Mouse (Mus musculus) cerebellum, postnatal 14 days (tissue): Measurements from ENCODE around the gene Erg.
A peak's percentile ranks its signal among the peaks of the same experiment; 100 is the strongest.

Experiments used
- DNase-seq, 2 experiments: peaks; one replicate each; pipeline ENCODE4 v3.0.0; 2021; ENCODE audit warnings: mixed read lengths in 2 of 2

The Erg gene

DNA sequence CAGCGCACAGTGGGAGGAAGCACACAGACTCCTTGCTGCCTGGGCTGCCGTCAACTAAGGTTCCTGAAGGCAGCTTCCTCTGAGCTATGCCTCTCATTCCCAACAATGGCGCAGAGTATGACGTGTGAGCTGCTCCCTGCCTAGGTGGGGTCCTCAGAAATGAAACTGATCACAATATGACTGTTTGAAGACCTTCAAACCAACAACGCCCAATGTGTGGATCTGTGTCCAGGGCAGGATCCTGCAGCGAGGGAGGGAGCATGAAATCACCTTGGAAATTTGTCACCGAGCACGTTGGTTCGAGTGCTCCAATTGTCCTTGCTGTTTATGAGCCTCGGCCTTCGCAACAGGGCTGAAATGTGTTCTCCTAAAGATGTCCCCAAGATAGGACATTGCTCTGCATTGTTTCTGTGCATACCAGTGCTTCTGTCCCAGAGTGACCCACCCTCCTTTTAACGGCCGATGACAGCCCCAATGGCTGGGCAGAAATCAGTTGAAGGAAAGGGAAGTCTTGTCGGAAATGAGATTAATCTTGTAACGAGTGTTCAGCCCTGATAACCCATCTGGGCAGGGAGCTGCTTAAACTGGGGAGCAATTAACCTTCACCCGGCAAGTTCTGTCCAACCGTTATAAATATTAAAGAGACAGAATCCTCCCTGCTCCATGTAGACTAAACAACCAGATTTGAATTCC lies 147.4 kb downstream of the Erg start:
- DNase-seq, result no peak

DNA sequence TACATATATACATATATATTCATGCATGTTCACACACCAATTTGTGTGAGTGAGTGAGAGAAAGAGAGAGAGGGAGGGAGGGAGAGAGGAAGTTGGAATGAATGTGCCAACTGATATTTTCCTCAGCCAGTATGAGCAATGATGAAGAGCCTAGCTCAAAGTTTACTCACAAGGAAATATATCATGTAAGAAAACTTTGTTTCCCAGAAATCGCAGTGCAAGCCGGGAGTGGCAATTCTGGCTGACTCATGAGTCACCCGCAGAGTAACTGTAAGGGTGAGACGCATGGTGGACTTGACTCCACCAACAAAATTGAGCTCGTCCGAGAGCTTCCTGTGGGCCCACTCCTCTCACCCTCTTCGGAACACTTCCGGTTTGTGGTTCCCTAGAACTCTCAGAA lies 149.8 kb downstream of the Erg start:
- no peak for DNase-seq

DNA sequence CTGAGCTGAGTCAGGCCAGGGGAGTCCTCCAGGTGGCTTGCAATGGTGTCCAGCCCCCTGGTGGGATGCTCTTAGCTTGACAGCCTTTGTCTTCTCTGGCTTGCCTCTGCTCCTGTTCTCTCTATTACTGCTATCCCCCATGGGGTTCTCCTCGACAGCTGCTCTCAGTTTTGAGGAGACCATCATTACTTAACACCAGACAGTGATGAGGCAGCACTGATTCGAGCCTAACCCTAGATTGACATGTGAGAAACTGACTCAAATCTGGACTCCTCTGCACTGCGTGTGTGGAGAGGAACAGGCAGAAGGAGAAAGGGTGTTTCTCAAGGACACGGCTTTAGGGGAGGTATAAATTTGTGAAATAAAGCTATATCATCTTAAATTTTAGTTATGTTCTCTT lies 150.3 kb downstream of the Erg start:
- no peak for DNase-seq

DNA sequence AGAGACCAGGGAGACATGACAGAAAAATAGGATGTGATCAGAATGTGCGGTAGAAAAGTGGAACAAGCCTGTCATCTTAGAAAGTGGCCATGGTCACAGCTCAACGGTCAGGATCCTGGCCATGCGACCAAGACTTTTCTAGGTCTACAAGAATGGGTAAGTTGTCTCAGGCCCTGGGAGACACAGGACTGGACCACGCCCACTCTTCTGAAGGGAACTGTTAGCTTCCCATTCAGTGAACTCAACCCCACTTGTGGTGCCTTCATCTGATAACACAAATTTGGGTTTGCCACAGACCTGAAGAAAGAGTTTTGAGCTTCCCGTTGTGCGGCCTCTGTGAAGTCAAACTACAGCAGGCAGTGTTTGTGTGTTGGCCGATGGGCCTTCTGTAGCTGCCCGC lies 152.0 kb downstream of the Erg start:
- DNase-seq, result no peak

DNA sequence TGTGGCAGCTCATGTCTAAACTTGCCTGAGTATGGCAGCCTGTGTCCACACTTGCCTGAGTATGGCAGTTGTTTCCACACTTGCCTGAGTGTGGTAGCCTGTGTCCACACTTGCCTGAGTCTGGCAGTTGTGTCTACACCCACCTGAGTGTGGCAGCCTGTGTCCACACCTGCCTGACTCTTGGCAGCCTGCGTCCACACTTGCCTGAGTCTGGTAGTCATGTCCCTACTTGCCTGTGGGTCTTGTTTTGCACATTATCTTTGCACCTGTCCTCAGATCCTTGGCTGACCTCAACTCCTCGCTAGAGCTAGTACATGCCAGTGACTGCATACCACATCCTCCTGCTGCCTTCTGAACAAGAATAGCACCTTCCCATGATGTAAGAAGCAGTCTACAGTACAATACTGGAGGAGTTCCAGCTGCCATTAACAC lies 153.8 kb downstream of the Erg start:
- DNase-seq, result no peak

DNA sequence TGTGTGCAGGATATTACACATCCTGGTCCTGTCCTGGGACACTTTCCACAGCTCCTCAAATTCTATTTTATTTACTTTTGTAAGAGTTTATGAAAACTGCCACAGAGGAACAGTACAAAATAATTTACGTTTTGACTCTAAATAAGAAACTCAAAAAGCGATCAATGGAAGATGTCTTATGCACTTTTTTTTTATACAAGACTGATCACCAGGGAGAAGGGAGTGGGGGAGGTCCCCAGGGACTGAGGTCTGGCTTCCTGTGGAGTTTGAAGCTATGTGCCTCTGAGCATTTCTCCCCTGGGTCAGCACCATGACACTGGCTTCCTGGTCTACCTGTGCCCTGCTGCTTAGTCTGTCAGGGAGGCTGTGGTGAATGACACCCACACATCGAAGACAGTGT lies 156.5 kb downstream of the Erg start:
- DNase-seq, result no peak

DNA sequence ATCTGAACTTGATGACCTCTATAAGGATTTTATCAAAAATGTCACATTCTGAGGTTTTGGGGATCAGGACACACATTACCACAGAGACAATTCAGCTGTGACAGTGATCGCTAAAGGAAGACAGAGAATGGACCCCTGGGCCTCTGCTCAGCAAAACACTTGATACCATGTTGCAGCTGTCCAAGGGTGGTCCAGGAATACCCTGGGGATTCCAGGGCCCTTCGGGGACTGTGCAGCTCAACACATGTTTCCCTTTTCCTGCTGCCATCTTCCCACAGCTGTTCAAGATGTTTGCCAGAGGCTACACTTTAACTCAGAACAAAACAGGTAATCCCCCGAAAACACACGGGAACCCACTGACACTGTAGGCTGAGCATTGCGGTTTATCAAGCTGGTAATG lies 158.2 kb downstream of the Erg start:
- no peak for DNase-seq

DNA sequence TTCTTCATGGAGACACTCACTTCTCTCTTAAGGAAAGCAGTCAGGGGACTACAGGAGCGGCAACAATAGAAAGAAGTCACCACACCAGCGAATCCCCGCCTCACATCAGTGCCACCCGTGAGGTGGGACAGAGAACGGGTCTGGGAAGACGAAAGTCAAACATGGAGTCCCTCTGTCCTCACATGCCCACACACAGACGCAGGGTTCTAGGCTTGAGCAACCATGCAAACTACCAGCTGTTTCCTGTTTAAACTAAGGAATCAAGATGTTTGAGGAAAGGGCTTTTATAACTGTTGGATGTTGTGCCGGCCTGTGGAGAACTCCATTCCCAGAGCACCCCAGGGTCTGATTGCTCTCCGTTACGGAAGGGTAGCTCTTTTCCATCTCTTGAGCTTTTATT lies 158.9 kb downstream of the Erg start:
- DNase-seq, result no peak

DNA sequence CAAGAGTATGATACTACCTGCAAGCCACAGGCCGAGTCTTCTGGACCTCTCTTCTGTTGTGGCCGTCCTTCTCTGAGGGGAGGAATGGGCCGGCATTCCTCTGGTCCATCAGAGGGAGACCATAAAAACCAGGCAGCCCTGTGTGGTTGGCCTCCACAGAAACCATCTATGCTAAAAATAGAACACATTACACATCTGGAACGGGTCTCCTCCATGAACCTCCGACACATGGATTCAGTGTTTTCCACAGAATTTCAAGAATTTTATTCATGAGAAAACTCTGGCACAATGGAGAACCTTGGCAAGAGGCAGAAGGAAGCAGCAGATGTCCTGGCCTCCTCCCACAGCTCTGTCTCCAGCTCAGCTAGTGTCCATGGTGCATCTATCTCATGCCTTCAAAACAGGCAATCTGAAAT lies 163.7 kb downstream of the Erg start:
- peak; percentile 62 to 70 for DNase-seq

DNA sequence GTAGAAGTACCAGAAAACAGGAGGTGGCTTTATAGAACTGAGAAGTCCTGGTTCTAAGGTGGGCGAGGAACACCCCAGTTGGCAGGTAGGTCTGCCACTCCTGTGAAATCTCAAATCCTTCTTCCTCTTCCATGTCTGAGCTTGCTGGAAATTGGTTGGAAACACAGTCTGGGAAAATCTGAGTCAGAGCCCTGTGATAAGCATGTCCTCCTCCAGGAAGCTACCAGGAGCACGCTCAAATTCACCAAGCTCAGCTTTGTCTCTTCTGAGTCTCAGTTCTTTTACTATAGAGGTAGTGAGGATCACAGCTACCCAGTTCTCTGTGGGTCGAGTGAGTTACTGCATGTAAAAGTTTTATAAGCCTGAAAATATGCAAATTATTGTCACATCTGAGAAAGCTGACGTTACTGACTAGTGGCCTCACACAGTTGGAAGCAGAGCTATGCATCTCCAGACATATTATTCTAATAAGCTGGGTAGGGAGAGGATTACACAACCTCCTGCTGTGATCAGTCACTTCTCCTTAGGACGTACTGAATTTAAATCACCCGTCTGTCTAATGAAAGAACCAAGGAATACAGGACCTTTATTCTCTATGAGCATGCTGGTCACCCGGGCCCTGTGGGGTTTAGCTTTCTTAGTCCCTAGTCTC lies 165.0 kb downstream of the Erg start:
- no peak for DNase-seq

DNA sequence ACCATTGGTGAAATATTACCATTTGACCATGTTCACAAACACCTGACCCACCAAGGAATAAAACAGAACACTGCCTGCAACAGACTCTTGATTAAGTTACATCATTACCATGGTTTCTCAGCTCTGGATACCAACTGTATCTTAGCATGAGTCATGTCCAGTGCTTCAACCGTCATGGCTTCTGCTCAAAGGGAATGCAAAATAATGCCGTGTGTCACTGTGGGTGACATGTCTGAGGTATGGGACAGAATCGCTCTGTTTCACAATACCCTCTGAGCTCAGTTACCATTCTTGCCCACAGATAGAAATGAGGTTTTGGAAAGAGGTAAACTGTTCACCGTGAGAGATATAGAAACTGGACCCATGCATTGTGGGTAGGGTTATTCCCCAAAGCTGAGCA lies 170.5 kb downstream of the Erg start:
- DNase-seq, result no peak

DNA sequence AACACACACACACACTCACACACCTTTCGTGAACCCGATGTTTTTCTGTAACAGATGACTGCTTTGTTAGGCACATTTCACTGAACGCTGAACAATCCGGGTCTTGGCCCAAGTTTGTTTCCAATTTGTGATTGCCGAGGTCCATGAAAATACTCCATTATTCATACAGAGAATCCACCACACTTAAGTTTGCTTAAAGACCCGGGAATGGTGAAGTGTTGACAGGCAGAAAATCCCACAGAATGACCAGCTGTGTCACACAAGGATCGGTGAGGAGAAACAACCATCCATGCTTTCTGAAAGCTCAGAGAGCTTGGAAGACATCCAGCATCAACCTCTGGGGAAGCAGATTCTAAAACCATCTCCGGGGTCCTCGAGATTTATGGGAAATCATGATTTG lies 171.0 kb downstream of the Erg start:
- DNase-seq, result no peak

DNA sequence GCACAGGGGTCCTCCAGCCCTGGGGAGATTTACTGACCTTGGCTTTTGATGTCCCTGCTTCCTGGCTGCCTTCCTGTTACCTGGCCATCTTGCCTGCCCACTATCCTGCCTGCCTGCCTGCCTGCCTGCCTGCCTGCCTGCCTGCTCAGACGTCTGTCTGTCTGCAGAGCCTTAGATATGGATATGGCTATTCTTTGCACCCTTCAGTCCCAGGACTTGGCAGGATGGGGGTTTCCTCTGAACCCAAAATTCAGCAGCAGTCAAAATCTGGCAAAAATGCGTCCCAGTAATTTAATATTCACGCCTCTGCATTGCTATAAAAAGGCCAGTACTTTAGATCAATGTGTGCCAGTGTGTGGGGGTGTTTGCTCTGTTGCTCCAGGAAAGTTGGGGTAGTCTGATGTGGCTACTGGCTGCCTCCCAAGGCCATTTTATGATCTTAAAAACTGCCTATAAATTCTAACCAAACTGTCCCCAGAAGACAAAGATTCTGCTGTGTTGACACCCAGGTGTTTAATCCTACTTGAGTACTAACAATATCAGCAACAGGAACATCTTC lies 172.9 kb downstream of the Erg start:
- DNase-seq, result no peak

DNA sequence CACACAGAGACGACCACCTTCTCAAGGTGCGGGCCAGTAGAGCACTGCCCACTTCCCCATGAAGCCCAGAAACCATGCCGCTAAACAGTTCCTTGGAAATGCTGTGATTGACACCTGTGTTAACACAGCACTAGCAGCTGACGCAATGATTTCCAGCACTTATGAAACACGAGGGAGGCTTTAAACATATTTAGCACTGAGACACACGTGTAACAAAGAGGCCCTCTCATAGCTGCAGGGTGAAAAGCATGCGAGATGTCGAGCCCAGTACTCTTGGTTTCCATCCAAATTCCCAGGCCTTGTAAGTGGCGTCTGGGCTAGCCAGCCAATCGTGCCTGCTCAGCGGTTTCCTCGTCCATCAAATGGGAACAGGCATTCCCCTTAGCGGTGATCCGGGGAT lies 178.3 kb downstream of the Erg start:
- no peak for DNase-seq

DNA sequence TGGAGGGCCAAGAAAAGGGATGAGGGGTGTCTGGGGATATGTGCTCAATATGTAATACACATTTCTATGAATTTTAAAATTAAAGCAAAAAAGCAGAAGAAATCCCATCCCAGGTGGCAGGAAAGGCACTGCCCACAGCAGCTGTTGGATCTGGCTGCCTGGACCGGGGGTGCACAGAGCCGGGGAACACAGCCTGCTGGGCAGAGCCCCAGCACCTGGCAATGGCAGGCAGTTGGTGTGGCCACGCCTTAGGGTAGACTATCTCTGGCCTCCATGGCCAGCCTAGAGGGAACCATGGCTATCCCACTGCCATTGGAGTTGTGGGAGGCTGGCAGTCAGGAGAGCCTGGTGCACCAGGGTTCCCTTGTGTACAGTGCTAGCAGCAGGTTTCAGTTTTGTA lies 180.9 kb downstream of the Erg start:
- no peak for DNase-seq

DNA sequence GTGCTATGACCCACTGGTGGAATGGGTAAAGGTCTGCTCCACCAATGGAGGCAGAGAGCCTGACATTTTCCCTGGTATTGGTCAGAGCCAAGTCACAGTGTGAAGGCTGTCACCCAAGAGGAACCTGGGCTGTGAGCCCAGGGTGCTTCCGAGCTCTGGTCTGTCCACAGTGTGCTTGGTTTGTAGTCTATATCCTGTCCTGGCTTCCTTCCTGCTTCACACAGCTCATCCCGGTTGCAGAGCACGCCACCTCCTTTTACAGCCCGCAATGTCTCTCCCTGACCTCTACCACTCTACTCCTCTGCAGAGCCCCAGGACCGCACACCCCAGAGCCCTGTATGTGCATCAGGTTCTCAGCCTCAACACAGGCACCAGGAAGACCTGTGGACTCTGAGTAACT lies 182.9 kb downstream of the Erg start:
- DNase-seq, result peak in 1 of 2 experiments; percentile 37

DNA sequence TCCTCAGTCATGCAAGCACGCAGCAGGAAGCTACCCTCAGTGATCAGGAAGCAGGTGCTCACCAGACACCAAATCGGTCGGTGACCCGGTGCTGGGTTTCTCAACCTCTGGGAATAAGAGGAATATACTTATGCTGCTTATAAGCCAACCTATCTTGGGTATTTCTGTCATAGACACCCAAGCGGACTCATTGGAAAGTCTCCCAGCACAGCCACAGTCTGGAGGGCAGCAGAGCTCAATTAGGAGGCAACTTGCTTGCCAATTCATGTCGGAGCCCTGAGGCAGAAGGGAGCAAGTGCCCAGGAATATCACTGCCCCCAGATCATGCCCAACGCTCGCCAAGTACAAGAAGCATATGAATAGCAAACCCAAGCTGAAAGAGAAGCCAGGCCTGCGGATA lies 184.5 kb downstream of the Erg start:
- DNase-seq, result peak; percentile 56 to 69

DNA sequence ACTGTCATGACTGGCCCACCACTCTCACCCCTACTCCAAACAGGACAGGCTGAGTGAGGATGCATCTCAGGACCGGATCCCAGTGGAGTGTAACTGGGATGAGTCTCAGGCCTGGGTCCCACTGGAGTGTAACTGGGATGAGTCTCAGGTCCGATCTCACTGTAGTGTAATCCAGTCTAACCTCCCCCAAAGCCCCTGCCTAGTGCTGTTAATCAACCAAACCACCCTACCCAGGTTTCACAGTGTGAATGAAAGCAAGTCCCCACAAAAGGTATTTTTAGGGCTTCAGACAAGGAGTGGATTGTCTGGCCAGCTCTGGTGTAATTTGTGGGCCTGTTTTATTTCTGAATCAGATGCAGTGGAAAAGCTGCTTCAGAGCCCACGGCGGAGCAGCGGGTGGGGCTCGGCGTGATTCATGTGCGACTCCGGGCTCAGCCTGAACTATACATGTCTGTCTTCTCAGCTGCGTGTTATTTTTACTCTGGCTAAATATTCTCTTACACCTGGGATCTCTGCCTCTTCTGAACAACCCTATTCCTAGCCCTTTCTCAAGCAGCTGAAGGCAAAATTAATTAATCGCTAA lies 187.5 kb downstream of the Erg start:
- no peak for DNase-seq

DNA sequence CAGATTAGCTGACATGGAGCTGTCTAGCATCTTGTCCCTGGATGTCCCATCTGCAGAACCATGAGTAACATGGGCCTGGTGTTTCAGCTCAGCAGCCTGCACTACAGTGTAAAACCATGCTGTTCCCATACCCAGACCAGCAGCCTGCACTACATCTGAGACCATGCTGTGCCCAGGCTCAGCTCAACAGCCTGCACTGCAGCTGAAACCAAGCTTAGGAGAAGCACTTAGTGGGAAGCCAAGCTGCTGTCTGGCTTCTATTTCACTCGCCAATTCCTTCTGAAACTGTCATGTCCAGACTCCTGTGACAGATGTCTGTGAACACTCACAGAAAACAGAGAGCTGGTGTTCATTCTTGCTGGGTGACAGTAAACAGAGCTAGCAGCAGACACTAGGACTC lies 195.6 kb downstream of the Erg start:
- peak; percentile 23 to 46 for DNase-seq

DNA sequence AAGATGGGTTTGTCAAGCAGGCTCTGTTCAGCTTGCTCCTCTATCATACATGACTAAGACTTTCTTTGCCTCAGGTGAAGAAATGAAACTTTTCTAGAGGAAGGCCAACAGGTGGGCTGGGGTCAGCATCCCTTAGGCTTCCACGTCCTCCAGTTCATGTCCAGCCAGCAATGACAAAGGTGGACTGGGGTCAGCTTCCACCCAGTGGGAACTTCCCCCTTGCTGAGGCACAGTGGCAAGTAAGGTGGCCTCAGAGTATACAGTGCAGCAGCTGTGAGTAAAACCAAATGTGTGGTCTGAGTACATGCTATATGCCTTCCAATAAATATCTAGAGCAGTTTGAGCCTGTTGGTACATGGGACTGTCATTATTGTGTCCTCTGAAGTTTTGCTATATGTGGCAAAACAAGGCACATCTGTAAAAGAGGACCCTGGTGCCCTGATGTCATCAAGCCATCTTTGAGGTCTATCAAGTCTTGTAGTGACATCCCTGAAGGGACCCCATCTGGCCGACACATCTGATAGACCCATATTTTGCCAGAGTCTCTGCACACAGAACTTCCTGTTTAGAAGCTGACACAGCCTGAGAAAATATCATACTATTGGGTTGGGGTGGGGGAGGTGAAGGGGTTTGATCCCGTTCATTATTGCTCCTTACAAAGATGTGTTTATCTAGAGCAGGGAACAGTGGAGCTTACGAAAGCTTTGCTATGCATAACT lies 197.4 kb downstream of the Erg start:
- no peak for DNase-seq

DNA sequence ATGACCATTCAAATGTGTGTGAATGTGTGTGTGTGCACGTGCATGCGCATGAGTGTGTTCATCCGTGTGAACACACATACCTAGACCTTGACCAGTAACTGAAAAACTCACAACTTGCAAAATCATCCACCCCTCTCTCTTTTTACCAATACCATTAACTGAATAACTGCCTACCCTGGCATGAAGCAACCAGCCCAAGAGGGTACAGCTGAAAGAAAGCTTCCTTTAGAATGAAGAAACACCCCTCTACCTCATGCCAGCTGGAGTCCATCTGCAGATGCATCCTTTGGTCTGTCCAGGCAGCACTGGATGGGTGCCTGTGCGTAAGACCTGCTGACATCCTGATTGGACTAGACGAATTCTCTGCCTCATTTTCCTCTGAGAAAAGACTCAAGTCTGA lies 198.1 kb downstream of the Erg start:
- no peak for DNase-seq

DNA sequence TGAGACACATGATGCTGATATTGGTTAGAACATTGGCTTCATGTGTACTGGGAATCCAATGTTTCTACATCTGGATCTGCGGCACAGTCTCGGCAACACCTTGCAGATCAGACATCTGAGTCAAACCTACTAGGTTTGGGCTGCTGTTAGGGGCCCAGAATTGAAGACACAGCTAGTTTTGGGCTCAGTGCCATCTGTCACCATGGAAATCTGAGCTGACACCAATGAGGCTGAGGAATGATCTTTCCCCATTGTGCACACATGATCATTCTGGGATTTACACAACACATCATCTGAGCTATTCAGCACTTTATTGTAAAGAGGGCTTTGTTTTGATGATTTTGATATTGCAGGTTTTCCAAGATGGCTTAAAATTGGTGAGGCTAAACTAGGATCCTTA lies 199.4 kb downstream of the Erg start:
- DNase-seq, result peak in 1 of 2 experiments; percentile 30

DNA sequence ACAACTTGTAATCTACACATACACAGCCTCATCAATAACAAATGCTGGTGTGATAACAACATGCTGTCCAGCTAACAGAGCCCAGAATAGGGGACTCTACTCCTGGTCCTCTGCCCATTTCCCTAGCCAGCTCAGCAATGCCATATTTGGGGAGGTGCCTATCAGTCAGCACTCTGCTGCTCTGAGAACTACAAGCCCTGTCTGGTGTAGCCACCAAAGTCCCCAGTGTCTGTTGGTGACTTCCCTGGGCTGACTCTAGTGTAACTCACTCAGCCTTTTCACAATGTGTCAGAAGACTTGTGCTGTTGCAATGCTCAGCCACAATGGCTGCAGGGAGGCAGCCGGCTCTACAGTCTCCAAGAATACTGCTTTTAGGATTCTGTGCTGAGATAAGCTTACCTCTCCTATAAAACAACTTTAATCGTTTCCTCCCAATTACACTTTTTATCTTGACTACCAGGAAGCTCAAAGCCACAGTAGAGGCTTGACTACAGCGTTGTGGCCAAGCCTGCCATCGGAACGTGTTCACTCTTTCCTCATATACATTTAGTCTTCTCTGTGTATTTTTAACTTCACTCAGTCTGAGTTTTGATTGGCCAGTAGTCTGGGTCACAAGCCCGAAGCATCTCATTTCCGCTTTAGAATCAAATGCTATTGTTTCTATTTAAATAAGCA lies 201.0 kb downstream of the Erg start:
- DNase-seq, result no peak
